Mouse (Mus musculus): ENCODE data around the gene Zcchc10. TPM values are rescaled to one million over a fixed set of nuclear protein-coding genes. Genes with fewer than 3 reads are reported as not detected.
"Not testable (repeated sequence)": the region's sequence is repeated elsewhere in the genome, so short reads cannot be mapped to it uniquely, and the experiment has no call there.

Zcchc10 gene
- total and polyA plus RNA-seq, 3 experiments = 3.8 to 7.9 (median 5.9) TPM

DNA sequence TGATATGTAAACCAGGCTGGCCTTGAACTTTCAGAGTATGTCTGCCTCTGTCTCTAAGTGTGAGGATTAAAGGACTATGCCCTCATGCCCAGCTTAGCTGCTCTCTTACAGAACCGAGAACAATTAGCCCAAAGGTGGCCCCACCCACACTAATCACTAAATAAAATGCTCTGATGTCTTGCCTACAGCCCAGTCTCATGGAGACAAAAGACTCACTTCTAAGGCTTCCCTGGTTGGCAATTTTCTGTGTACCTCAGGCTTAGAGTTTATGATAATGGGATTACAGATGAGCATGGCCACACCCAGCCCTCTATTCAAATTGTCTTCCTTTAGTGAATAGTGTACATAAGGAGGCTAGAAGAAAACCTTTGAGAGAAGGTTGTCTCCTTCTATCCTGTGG lies 13.1 kb upstream of the Zcchc10 start:
- Histone ChIP-seq H3K27ac (no peak overlapping the region), H3K79me2 (replicated peaks; ENCODE audit: control insufficient read depth, insufficient read depth, low read length) (no peaks in the 10 kb centered on the region), H3K36me3 (ENCODE audit: control insufficient read depth, insufficient read depth, low read length) (peaks cover 12% of the 10 kb centered on the region), H3K27me3 (ENCODE audit: control insufficient read depth, insufficient read depth, low read length) (no peaks in the 10 kb centered on the region), H3K4me3 (no peak overlapping the region), H3K4me1 (ENCODE audit: control insufficient read depth, insufficient read depth, low read length) (peaks cover 18% of the 10 kb centered on the region), H3K9ac (ENCODE audit: low read depth, low read length) (no peak overlapping the region)
- WGBS = 56% methylated on average over 1 of the region's 1 CpGs
- intact Hi-C loops (cut with DNase I) = no loop called here
- TF ChIP-seq POLR2A (IDR thresholded peaks at IDR 0.05; ENCODE audit: insufficient read depth, low read depth, low read length) (no peak), EP300 (IDR thresholded peaks at IDR 0.05; ENCODE audit: insufficient read depth, low read depth, low read length) (no peak), CTCF (IDR thresholded peaks at IDR 0.05) (no peak)
- DNase-seq = no peak

DNA sequence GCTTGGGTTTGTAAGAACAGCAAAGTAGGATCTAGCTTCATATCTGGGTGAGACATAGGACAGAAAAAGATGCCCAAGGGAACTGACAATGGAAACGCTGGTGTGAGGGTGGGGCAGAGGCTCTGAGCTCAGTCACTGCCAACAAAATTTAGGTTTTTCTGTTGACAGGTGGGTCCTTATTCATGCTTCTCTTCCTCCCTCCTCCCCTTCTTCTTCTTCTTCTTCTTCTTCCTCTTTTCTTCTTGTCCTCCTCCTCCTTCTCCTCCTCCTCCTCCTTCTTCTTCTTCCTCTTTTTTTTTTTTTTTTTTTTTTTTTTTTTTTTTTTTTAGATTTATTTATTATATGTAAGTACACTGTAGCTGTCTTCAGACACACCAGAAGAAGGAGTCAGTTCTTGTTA lies 11.7 kb upstream of the Zcchc10 start:
- H3K9ac ChIP-seq (ENCODE audit: low read depth, low read length); H3K79me2 ChIP-seq (replicated peaks; ENCODE audit: control insufficient read depth, insufficient read depth, low read length); H3K4me3 ChIP-seq; DNase-seq; H3K27me3 ChIP-seq (ENCODE audit: control insufficient read depth, insufficient read depth, low read length); intact Hi-C loops (cut with DNase I); H3K27ac ChIP-seq; H3K36me3 ChIP-seq (ENCODE audit: control insufficient read depth, insufficient read depth, low read length): not testable (repeated sequence)
- H3K4me1 ChIP-seq (ENCODE audit: control insufficient read depth, insufficient read depth, low read length) = peaks cover 12% of the 10 kb centered on the region
- WGBS = 48% methylated on average over 1 of the region's 1 CpGs

DNA sequence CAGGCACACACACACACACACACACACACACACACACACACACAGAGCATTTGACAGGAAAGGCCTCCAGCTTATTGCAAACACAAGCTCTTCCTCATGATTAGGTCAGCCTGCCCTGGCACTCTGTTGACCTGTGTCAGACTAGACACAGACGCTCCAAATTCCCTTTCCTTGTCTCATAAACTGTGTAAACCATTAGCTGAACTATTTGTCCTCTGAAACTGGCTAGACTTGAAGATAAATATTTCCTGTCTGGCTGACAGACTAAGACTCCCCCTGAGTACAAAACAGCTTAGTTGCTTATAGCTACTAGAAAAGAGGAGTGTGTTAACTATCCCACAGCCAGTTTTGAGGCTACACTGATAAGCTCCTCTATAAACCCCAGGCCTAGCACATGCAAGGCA lies 9.7 kb upstream of the Zcchc10 start:
- Histone ChIP-seq H3K36me3 (ENCODE audit: control insufficient read depth, insufficient read depth, low read length) (no peaks in the 10 kb centered on the region), H3K79me2 (replicated peaks; ENCODE audit: control insufficient read depth, insufficient read depth, low read length) (no peaks in the 10 kb centered on the region), H3K27me3 (ENCODE audit: control insufficient read depth, insufficient read depth, low read length) (no peaks in the 10 kb centered on the region), H3K4me3 (no peak overlapping the region), H3K27ac (peak overlapping the region; percentile 13; the same call in 1 of the 2 replicates), H3K4me1 (ENCODE audit: control insufficient read depth, insufficient read depth, low read length) (peaks cover 4% of the 10 kb centered on the region), H3K9ac (ENCODE audit: low read depth, low read length) (no peak overlapping the region)
- TF ChIP-seq EP300 (IDR thresholded peaks at IDR 0.05; ENCODE audit: insufficient read depth, low read depth, low read length) (0 out of 2 replicates have a peak, but pooled peaks have one; percentile 48), POLR2A (IDR thresholded peaks at IDR 0.05; ENCODE audit: insufficient read depth, low read depth, low read length) (no peak)
- intact Hi-C loops (cut with DNase I) = no loop called here
- 19% methylated on average over 1 of the region's 1 CpGs for WGBS
- DNase-seq = peak in 1 of 2 experiments; percentile 22

- intact Hi-C loops (cut with DNase I) = no loop called here
- Histone ChIP-seq H3K79me2 (replicated peaks; ENCODE audit: control insufficient read depth, insufficient read depth, low read length) (no peaks in the 10 kb centered on the region), H3K9ac (ENCODE audit: low read depth, low read length) (no peak overlapping the region), H3K27me3 (ENCODE audit: control insufficient read depth, insufficient read depth, low read length) (no peaks in the 10 kb centered on the region), H3K36me3 (ENCODE audit: control insufficient read depth, insufficient read depth, low read length) (no peaks in the 10 kb centered on the region), H3K4me1 (ENCODE audit: control insufficient read depth, insufficient read depth, low read length) (peaks cover 4% of the 10 kb centered on the region), H3K4me3 (no peak overlapping the region), H3K27ac (no peak overlapping the region)
- TF ChIP-seq POLR2A (IDR thresholded peaks at IDR 0.05; ENCODE audit: insufficient read depth, low read depth, low read length) (no peak), EP300 (IDR thresholded peaks at IDR 0.05; ENCODE audit: insufficient read depth, low read depth, low read length) (no peak), CTCF (IDR thresholded peaks at IDR 0.05) (no peak)
- 59% methylated on average over 6 of the region's 6 CpGs for WGBS
- DNase-seq = no peak
Measured at GRCm38 (mm10) chr11:53316996-53317395, 7.5 kb upstream of the Zcchc10 start.

DNA sequence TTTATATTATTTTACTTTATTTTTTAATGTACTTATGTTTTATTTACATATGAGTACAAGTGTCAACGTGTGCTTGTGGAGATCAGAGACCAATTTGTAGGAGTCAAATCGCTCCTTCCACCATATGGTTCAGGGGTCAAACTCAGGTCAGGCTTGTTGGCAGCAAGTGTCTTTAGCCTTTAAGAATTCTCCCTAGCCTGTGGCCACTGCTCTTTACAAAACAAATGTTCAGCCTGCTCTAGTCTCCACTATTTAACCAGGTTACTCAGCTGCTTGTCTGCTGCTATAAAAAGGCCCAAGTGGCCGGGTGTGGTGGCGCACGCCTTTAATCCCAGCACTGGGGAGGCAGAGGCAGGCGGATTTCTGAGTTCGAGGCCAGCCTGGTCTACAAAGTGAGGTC lies 6.4 kb upstream of the Zcchc10 start:
- Histone ChIP-seq H3K9ac (ENCODE audit: low read depth, low read length) (no peak overlapping the region), H3K36me3 (ENCODE audit: control insufficient read depth, insufficient read depth, low read length) (no peaks in the 10 kb centered on the region), H3K4me1 (ENCODE audit: control insufficient read depth, insufficient read depth, low read length) (peaks cover 4% of the 10 kb centered on the region), H3K79me2 (replicated peaks; ENCODE audit: control insufficient read depth, insufficient read depth, low read length) (no peaks in the 10 kb centered on the region), H3K27ac (no peak overlapping the region), H3K27me3 (ENCODE audit: control insufficient read depth, insufficient read depth, low read length) (no peaks in the 10 kb centered on the region), H3K4me3 (no peak overlapping the region)
- DNase-seq = no peak
- 90% methylated on average over 7 of the region's 7 CpGs for WGBS
- intact Hi-C loops (cut with DNase I) = no loop called here
- TF ChIP-seq POLR2A (IDR thresholded peaks at IDR 0.05; ENCODE audit: insufficient read depth, low read depth, low read length) = no peak
- TF ChIP-seq EP300 (IDR thresholded peaks at IDR 0.05; ENCODE audit: insufficient read depth, low read depth, low read length) = no peak
- no peak for TF ChIP-seq CTCF (IDR thresholded peaks at IDR 0.05)

DNA sequence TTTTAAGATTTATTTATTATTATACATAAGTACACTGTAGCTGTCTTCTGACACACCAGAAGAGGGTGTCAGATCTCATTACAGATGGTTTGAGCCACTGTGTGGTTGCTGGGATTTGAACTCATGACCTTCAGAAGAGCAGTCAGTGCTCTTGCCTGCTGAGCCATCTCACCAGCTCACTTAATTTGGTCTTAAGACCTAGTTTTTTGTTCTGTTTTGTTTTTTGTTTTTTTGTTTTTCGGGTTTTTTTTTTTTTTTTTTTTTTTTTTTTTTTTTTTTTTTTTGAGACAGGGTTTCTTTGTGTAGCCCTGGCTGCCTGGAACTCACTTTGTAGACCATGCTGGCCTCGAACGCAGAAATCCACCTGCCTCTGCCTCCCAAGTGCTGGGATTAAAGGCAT lies 5.9 kb upstream of the Zcchc10 start:
- H3K9ac ChIP-seq (ENCODE audit: low read depth, low read length); H3K4me1 ChIP-seq (ENCODE audit: control insufficient read depth, insufficient read depth, low read length); DNase-seq; H3K36me3 ChIP-seq (ENCODE audit: control insufficient read depth, insufficient read depth, low read length); H3K27ac ChIP-seq; H3K27me3 ChIP-seq (ENCODE audit: control insufficient read depth, insufficient read depth, low read length); H3K4me3 ChIP-seq; H3K79me2 ChIP-seq (replicated peaks; ENCODE audit: control insufficient read depth, insufficient read depth, low read length); intact Hi-C loops (cut with DNase I): not testable (repeated sequence)
- WGBS = 87% methylated on average over 3 of the region's 3 CpGs

DNA sequence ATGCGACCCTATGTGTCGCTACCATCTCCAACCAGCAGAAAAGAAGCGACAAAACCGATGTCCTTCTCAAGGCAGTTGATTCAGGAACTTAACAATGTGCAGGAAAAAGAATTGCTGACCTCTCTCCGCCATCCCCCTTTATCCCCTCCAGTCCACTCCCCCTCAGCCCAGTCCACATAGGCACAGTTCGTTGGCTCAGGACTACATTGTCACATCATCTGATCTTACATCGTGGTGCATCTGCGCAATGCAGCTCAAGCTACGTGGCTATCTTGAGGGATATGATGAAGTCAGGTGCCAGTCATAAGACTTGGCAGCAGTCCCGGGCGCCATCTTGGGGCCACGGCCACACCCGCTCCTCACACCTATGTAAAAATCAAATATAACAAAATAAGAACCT lies 4.6 kb upstream of the Zcchc10 start:
- H3K27ac ChIP-seq; H3K4me1 ChIP-seq (ENCODE audit: control insufficient read depth, insufficient read depth, low read length); H3K9ac ChIP-seq (ENCODE audit: low read depth, low read length); H3K79me2 ChIP-seq (replicated peaks; ENCODE audit: control insufficient read depth, insufficient read depth, low read length); H3K27me3 ChIP-seq (ENCODE audit: control insufficient read depth, insufficient read depth, low read length); H3K4me3 ChIP-seq; intact Hi-C loops (cut with DNase I); DNase-seq; H3K36me3 ChIP-seq (ENCODE audit: control insufficient read depth, insufficient read depth, low read length): not testable (repeated sequence)
- 90% methylated on average over 13 of the region's 13 CpGs for WGBS
